Mouse (Mus musculus) neural tube, embryonic 11.5 days (tissue): ENCODE data around the gene Cdk8. TPM values are rescaled to one million over a fixed set of nuclear protein-coding genes. Genes with fewer than 3 reads are reported as not detected.

ENCODE experiments used
- ATAC-seq: fragments of 200-750 bp; cut with Nextera tagmentation; 2 replicates; pipeline ENCODE4 v1.8.0; 2017; ENCODE audit warnings: moderate number of reproducible peaks, mild to moderate bottlenecking, moderate TSS enrichment, moderate library complexity; ENCODE audit not compliant: insufficient read depth, low FRiP score, low TSS enrichment
- DNase-seq: peaks from one replicate; pipeline ENCODE4 v3.0.0-alpha.2; 2015; ENCODE audit warnings: low spot score
- H3K27ac ChIP-seq: fragments of 300-500 bp; sonication (generic); 2 replicates; pipeline ENCODE4 v1.5.1; 2014; ENCODE audit warnings: low read depth, mild to moderate bottlenecking, low read length
- H3K27me3 ChIP-seq: fragments of 300-500 bp; sonication (generic); 2 replicates; pipeline ENCODE4 v1.6.1; 2014; ENCODE audit warnings: mild to moderate bottlenecking, low read length, mixed read lengths; ENCODE audit not compliant: control insufficient read depth, insufficient read depth
- H3K36me3 ChIP-seq: fragments of 300-500 bp; sonication (generic); 2 replicates; pipeline ENCODE4 v1.6.1; 2014; ENCODE audit warnings: mild to moderate bottlenecking, low read length, moderate library complexity, mixed read lengths; ENCODE audit not compliant: control insufficient read depth, insufficient read depth
- H3K4me1 ChIP-seq: fragments of 300-500 bp; sonication (generic); 2 replicates; pipeline ENCODE4 v1.6.1; 2014; ENCODE audit warnings: low read length, mixed read lengths; ENCODE audit not compliant: control insufficient read depth, insufficient read depth
- H3K4me2 ChIP-seq: fragments of 300-500 bp; sonication (generic); 2 replicates; pipeline ENCODE4 v1.6.1; 2014; ENCODE audit warnings: low read depth, mild to moderate bottlenecking, moderate library complexity
- H3K4me3 ChIP-seq: fragments of 300-500 bp; sonication (generic); 2 replicates; pipeline ENCODE4 v1.5.1; 2014; ENCODE audit warnings: low read depth, low read length
- H3K9ac ChIP-seq: fragments of 300-500 bp; sonication (generic); 2 replicates; pipeline ENCODE4 v1.6.1; 2014; ENCODE audit warnings: mild to moderate bottlenecking, low read length
- H3K9me3 ChIP-seq: fragments of 300-500 bp; sonication (generic); 2 replicates; pipeline ENCODE4 v1.6.1; 2016; ENCODE audit warnings: low read length; ENCODE audit not compliant: control insufficient read depth
- WGBS: fragments of 180-500 bp; shearing (Covaris S2); extraction: QIAGEN DNeasy Blood & Tissue Kit; methylation state at CpG from one replicate; pipeline ENCODE4 v1.1.7; 2014; 5-methylcytosine and 5-hydroxymethylcytosine counted together
- polyA plus RNA-seq: library from polyadenylated mRNA; unstranded; fragments of >200 nt; fragmentation: Nextera tagmentation; extraction: Ambion mirVana; gene quantifications from 2 replicates; pipeline ENCODE4 v1.2.1, GENCODE M21; 2014

Gene Cdk8
- polyA plus RNA-seq, 1 experiment from 2014 or later = 36.0 TPM

- Histone ChIP-seq H3K9me3 (no peaks in the 10 kb centered on the region), H3K4me3 (no peak overlapping the region), H3K27ac (no peak overlapping the region), H3K4me1 (no peaks in the 10 kb centered on the region), H3K4me2 (no peak overlapping the region), H3K9ac (no peak overlapping the region), H3K27me3 (no peaks in the 10 kb centered on the region), H3K36me3 (no peaks in the 10 kb centered on the region)
- DNase-seq (no peak), ATAC-seq (no peak)
- 87% methylated on average over 7 of the region's 7 CpGs for WGBS
Observed at GRCm38 (mm10) chr5:146352006-146352405, 121.0 kb downstream of the Cdk8 start.

Other genes with a start within 250 kb of the Cdk8 start
- not detected in 2 replicates for gene Cyp3a25, start 221.6 kb upstream of the Cdk8 start, polyA plus RNA-seq
- gene Cyp3a59, start 152.0 kb upstream of the Cdk8 start, polyA plus RNA-seq = not detected in 2 replicates
- gene Gm5565, start 70.7 kb upstream of the Cdk8 start, polyA plus RNA-seq = not detected in 2 replicates
- gene Gm6309, start 60.5 kb upstream of the Cdk8 start, polyA plus RNA-seq = not detected in 2 replicates
- gene 1700001J03Rik, start 45.9 kb upstream of the Cdk8 start, polyA plus RNA-seq = not detected in 2 replicates
- gene Rnf6, start 9.7 kb upstream of the Cdk8 start, polyA plus RNA-seq = 22.7 TPM in 2 replicates
- 6.4 and 6.6 TPM in 2 replicates for gene Wasf3, start 153.8 kb downstream of the Cdk8 start, polyA plus RNA-seq